Mouse (Mus musculus) cerebellum, postnatal 36 days (tissue): Measurements from ENCODE around the gene Flt3l.
A peak's percentile ranks its signal among the peaks of the same experiment; 100 is the strongest.

ENCODE experiments used
- DNase-seq, 2 experiments: peaks; one replicate each; pipeline ENCODE4 v3.0.0; 2021 to 2022; ENCODE audit warnings: mixed read lengths in 2 of 2

The Flt3l gene

DNA sequence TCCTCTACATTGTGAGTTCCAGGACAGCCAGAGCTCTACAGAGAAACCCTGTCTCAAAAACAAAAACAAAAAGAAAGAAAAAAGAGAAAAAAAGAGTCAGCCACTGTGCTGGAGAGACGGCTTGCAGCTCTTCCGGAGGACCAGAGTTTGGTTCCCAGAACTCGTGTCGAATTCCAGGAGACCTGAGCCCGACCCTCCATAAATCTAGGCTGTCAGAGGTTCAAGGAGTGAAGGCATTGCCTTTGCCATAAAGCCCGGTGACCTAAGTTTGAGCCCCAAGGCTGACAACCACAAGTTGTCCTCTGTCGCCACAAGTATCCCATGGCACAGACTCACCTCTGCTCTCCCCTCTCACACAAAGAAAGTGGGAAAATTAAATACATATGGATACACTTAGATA is 42.1 kb downstream of the Flt3l start:
- DNase-seq: no peak

DNA sequence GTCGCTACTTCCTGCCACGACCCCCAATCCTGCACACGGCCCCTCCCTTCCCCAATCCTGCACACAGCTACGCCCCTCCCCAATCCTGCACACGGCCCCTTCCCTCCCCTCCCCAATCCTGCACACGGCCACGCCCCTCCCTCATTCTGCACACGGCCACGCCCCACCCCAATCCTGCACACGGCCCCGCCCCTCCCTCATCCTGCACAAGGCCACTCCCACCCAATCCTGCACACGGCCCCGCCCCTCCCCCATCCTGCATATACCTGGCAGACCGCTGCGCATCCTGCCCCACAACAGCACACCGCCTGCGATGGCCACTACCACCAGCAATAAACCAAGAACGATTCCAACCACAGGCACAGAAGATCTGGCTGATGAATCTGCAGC is 42.7 kb downstream of the Flt3l start:
- no peak for DNase-seq

DNA sequence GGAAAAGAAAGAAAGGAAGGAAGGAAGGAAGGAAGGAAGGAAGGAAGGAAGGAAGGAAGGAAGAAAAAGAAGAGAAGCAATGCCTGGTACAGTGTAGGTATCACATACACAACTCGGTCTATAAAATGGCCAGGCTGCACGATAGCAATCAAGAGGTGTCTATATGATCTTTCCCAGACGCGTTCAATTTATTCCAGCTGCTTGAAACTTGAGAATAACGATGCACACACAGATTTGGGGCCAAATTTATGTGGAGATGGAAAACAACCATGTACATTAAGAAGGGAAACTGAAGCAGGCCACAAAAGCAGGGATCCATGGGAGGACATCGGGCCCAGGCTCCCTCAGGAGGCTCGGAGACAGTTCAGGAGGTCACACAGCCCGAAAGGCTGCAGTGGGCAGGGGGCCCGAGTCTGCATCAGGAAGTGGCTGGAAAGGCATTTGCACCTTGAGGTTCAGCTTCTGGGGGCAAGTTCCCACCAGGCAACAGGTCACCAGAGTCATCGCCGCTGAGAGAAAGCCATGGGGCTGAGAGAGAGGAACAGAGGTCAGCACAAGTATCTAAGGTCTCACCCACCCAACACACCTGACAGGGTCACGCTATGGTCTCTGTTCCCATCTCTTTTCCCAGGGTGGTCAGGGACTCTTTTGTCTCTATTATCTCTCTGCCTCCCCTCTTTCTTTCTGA is 43.3 kb downstream of the Flt3l start:
- no peak for DNase-seq

DNA sequence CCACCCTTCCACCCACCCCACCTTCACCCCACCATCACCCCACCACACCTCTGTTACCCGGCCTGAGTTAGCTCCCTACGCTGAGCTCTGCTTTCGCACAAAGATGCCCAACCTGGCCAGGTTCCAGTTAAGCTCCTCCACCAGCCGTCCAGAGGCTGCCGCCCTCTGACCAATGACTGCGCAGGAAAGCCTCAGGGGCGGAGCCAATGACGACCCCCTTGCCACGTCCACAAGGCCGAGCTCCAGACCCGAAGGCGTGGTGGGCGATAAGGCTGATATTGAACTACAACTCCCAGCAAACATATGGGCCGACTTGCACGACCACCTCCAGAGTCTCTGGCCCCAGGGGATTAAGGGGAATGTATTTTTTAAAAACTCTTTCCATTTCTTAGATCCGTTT is 44.2 kb downstream of the Flt3l start, which contains the start of gene Rcn3:
Gene Rcn3, minus strand, starts transcription at position 174 of the 400 bp plus-strand sequence.
- peak; percentile 22 to 26 for DNase-seq

DNA sequence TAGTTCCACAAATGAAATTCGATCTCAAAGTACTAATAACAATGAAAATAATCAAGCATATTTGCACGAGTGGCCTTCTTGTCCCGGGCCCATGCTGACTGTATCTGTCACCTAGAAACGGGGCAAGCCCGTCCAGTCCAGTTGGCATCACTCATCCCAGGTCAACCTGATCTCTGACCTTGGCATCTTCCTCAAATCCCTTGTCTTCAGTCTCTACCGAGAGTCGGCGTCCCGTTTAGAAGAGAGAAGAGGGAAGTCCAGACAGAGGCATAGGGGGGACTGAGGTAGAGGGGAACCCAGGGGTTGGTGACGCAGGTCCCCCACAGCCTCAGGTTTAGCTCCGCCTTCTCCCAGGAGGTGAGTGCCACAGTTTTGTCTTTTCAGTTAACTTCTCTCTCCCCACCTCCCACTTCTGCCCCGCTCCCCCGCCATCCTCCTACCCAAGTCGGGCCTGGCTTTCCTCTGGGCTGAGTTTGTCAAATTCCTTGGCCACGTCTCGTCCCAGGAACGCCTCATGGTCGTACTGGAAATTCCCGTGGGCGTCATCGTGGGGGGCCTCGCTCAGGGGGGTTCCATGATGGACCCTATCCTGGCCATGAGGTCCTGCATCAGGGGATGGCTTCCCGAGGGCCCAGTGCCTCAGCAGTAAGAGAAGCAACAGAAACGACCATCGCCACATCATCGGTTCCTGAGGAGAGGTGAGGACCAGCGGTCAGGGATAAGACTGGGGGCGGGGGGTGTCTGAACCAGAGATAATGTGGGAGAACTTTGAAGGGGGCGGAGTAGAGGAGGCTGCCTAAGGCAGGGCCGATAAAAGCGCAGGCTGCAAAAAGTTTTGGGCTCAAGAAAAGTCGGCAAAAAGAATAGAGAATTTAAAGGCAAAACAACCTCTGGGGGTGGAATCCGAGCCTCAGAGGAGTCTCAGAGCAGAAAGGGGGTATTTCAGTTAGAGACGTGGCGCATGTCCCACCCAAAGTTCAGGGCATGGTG is 44.9 kb downstream of the Flt3l start:
- no peak for DNase-seq

DNA sequence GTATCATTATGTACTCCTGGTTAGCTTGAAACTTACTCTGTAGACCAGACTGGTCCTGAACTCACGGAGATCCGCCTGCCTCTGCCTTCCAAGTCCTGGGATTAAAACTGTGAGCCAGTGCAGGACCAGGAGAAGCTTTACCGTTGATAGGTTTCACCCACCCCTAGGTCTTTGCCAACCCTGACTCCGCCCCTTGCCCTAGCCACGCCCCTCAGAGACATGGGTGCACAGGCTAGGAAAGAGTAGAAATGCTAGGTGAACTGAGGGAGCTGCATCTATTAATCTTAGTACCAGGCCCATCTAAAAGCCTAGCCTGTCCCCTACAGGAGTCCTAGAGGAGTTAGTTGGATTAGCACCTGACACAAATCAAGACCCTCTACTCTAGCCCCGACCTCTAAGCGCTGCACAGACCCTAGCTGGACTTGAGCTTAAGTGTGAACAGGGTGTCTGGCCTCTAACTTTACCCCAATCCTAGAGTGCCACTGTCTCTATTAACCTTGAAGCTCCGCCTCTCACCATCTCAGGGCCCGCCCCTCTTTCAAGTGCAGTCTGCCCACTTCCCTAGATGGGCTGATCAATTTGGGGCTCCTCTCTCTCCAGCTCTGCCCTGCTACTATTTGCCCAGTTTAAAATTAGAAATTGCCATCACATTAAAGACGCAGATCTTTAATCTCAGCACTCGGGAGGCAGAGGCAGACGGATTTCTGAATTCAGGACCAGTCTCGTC is 45.8 kb downstream of the Flt3l start:
- DNase-seq: no peak

DNA sequence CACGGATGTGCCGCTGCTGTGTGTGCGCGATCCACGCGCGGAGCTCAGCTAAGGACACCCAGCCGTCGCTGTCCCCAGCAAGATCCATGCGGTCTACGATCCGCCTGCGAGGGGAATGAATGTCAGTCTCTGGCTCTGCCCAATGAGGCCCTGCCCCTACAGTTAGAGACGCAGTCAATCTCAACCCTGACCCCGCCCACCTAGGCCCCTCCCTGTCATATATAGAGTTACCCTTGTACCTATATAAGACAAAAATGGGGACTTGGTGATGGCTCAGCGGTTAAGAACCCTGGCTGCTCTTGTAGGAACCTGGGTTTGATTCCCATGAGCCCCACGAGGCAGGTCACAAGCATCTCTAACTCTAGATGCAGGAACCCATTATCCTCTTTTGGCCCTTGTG is 47.6 kb downstream of the Flt3l start:
- DNase-seq: no peak

DNA sequence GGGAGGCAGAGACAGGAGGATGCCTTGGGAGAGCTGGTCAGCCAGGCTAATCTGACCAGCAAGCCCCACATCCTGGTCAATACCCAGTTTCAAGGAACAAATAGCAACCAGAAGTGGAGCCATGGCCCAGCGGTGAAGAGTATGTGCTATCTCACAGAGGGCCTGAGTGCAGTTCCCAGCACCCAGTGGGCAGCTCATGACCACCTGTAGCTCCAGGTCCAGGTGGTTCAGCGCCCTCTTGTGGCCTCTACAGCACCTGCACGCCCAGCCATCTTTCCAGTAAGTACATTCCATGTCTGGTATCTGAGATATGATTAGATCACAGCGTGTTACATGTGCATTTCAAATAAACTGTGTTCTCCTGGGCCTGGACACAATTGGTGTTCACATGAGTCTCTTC is 50.1 kb downstream of the Flt3l start:
- DNase-seq: no peak

DNA sequence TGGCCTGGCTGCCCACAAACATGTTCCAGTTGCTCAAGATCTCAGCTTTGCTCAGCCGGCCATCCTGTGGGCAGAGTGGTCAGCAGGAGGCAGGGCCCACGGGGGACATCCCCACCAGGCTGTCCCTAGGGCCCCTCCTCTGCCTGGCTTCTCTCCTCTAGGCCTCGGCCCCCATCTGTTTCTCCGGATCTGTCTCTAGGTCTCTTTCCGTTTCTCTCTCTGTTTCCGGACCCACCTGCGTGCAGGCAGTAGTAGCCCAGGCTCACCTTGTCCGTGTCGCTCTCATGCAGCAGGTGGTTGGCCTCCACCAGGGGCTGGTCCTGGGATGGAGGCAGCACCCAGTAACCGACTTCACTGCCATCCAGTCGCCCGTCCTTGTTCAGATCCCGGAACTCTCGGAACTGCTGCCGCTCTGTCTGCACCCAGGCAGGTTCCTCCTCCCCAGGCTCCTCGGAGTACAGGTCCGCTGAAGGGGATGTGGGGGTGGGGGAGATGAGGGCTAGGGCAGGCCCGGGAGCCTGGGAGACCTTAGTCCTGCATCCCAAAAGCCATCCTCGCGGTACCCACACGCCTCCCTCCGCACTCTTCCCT is 52.8 kb downstream of the Flt3l start:
- DNase-seq: no peak

DNA sequence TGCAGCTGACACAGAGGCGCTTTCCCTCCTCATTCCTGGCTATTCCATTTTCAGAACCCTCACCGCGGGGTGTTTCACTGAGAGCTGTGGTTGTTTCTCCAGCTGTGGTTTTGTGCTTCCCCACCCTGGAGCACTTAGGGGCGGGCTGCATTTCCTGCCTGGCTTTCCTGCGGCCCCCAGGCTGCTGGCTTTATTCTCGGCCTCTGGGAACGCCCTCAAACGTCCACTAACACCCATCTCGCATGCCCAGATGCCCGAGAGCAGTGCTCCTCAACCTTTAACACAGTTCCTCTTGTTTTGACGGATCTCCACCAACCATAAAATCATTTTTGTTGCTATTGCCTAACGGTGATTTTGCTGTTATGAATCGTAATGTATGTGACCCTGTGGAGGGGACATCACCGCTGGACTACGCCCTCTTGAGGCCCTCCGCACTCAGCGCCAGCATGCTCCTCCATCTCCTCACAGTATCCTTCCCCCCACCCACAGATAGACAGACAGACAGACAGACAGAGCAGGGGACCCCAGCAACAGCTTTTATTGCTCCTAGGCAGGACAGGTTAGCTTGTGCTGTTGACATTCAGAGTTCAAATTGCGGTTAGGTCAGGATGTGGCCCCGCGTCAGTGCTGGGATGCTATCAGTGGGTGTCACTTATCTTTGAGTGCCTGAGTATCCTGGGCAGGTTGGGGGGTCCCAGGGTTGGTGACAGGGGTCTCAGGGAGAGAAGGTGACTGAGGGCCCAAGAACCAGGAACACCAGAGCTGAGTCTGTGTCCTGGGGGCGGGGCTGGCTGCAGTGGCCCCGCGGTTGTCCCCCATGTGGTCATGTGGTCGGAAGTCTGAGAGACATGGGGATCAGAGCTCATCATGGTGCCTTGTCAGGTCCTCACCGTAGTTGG is 53.6 kb downstream of the Flt3l start:
- DNase-seq: no peak

DNA sequence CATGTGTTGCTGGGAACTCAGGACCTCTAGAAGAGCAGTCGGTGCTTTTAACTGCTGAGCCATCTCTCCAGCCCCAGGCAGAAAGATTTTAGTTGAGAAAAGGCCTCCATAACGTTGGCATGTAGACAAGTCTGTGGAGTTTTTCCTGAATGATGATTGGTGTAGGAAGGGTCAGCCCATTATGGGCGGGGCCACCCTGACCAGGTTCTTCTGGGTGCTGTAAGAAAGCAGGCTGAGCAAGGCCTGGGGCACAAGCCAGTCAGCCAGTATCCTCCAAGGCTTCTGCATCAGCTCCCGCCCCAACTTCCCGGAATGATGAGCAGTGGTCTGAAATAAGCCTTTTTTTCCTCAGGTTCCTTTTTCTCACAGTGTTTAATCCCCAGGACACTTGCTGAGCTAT is 55.2 kb downstream of the Flt3l start:
- DNase-seq: no peak

DNA sequence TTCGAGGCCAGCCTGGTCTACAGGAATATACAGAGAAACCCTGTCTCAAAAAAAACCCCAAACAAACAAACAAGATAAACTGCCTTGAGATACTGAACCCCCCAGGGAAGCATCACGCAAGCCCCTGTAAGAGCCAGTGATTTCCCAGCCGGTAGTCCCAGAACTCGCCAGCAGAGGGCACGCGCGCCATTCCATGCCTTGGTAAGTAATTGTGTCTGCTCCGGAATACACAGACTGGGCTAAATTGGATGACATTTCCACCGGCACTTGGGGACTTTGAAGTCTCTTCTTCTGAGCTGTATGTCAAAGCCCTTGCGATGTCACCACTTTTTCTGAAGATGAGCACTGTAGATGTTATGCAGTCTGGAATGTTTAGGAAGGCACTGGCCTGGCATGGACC is 56.4 kb downstream of the Flt3l start:
- peak; percentile 88 to 93 for DNase-seq
